Mouse (Mus musculus): ENCODE measurements around the gene P4ha3. TPM values are rescaled to one million over a fixed set of nuclear protein-coding genes. Genes with fewer than 3 reads are reported as not detected.

The P4ha3 gene
- polyA plus RNA-seq, 1 experiment = 2.3 TPM

DNA sequence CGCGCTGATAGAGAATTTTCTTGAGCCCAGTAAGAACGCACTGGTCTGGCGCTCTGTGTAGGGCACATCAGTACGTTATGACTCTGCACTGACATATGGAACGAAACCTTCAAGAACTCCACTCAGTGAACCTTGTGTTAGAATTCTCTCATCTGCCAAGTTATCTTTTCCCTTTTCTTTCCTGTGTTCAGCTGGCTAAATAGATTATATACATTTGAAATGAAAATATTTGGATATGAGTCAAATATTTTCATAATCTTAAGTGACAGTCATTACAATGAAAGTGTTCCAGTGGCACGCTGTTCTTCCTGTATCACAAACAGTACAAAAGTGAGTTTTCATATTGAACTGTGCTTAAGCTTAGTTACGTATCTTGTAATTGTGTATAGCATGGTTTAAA lies 13.0 kb upstream of the P4ha3 start:
- WGBS = 96% methylated on average over 8 of the region's 8 CpGs
- TF ChIP-seq POLR2A (IDR thresholded peaks at IDR 0.05; ENCODE audit: borderline replicate concordance, insufficient read depth, low read length) = no peak
- no peak for TF ChIP-seq CTCF (IDR thresholded peaks at IDR 0.05; ENCODE audit: borderline replicate concordance, insufficient read depth, low read depth, low read length)

DNA sequence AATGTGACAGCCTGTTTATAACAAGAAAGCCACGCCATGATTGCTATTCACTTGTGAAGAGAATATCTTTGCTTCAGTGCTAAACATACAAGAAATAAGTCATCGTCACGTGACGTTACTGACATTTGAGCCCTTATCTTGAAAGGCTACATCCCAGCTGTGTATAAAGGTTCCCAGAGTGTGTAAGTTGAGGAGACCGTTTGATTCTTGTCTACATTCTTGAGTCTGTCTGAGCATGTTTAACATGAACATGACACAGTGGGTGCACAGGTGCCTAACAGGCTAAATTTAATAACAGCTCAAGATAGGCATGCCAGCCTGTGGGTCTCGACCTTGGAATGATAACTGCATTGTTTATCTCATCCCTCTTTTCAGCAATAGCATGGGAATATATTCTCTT lies 10.8 kb upstream of the P4ha3 start:
- no peak for TF ChIP-seq POLR2A (IDR thresholded peaks at IDR 0.05; ENCODE audit: borderline replicate concordance, insufficient read depth, low read length)
- no peak for TF ChIP-seq CTCF (IDR thresholded peaks at IDR 0.05; ENCODE audit: borderline replicate concordance, insufficient read depth, low read depth, low read length)
- 88% methylated on average over 6 of the region's 6 CpGs for WGBS
- H3K27me3 ChIP-seq (ENCODE audit: control insufficient read depth, insufficient read depth, low read length) = no peaks in the 10 kb centered on the region

More for the DNA sequence above, 13.0 kb upstream of the P4ha3 start:
- H3K4me3 ChIP-seq (replicated peaks; ENCODE audit: insufficient read depth, low read depth, low read length) = no peak overlapping the region
- no peaks in the 10 kb centered on the region for H3K4me1 ChIP-seq (ENCODE audit: control insufficient read depth, insufficient read depth, low read length)
- H3K27ac ChIP-seq (ENCODE audit: insufficient read depth, low read length) = no peak overlapping the region
- H3K27me3 ChIP-seq (ENCODE audit: control insufficient read depth, insufficient read depth, low read length) = no peaks in the 10 kb centered on the region
- DNase-seq = no peak

DNA sequence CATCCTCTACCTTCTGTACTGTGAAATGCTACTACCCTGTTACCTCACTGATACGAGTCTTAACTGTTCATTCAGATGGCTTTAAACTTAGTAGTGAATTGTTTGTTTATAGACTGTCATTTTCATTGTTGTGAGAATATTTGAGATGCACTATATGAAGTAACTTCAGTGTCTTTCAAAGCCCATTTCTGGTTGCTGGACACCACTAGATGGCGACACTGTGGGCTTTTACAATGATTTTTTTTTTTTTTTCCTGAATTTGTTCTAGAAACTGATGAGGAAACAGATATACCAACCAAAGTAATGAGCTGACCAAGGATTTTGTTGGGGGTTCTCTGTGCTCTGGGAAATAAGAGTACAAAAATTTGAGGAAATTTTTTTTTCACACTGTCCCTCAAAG lies 8.9 kb upstream of the P4ha3 start:
- no peaks in the 10 kb centered on the region for H3K4me1 ChIP-seq (ENCODE audit: control insufficient read depth, insufficient read depth, low read length)
- WGBS = 52% methylated on average over 2 of the region's 2 CpGs
- TF ChIP-seq POLR2A (IDR thresholded peaks at IDR 0.05; ENCODE audit: borderline replicate concordance, insufficient read depth, low read length) (no peak), CTCF (IDR thresholded peaks at IDR 0.05; ENCODE audit: borderline replicate concordance, insufficient read depth, low read depth, low read length) (no peak)
- no peak for DNase-seq
- no peaks in the 10 kb centered on the region for H3K27me3 ChIP-seq (ENCODE audit: control insufficient read depth, insufficient read depth, low read length)
- no peak overlapping the region for H3K27ac ChIP-seq (ENCODE audit: insufficient read depth, low read length)
- H3K4me3 ChIP-seq (replicated peaks; ENCODE audit: insufficient read depth, low read depth, low read length) = no peak overlapping the region

More for the DNA sequence above, 10.8 kb upstream of the P4ha3 start:
- Histone ChIP-seq H3K27ac (ENCODE audit: insufficient read depth, low read length) (no peak overlapping the region), H3K4me1 (ENCODE audit: control insufficient read depth, insufficient read depth, low read length) (no peaks in the 10 kb centered on the region), H3K4me3 (replicated peaks; ENCODE audit: insufficient read depth, low read depth, low read length) (no peak overlapping the region)
- no peak for DNase-seq

DNA sequence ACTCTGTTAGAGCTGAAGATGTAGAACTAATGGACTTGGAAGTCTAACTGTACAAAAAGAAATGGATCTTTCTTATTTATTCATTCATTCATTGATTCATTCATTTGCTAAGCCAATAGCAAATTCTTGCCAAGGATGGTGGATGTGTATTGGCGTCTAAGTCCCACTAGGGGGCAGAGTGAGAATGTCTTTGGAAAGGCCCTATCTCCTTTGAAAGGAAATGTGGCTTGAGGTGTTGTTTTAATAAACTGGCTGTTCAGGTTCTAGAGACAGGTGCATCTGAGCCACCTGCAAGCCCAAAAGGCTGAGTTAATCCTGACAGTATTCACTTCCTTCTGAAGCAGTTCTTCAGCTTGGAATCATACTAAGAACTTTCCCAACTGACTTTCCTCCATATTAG lies 5.5 kb upstream of the P4ha3 start:
- 7% methylated on average over 1 of the region's 1 CpGs for WGBS
- H3K27me3 ChIP-seq (ENCODE audit: control insufficient read depth, insufficient read depth, low read length) = no peaks in the 10 kb centered on the region
- H3K4me1 ChIP-seq (ENCODE audit: control insufficient read depth, insufficient read depth, low read length) = no peaks in the 10 kb centered on the region
- DNase-seq = peak; percentile 14 to 32
- H3K27ac ChIP-seq (ENCODE audit: insufficient read depth, low read length) = no peak overlapping the region
- no peak for TF ChIP-seq POLR2A (IDR thresholded peaks at IDR 0.05; ENCODE audit: borderline replicate concordance, insufficient read depth, low read length)
- peak; percentile 47; the same call in 1 of the 2 replicates for TF ChIP-seq CTCF (IDR thresholded peaks at IDR 0.05; ENCODE audit: borderline replicate concordance, insufficient read depth, low read depth, low read length)
- no peak overlapping the region for H3K4me3 ChIP-seq (replicated peaks; ENCODE audit: insufficient read depth, low read depth, low read length)

DNA sequence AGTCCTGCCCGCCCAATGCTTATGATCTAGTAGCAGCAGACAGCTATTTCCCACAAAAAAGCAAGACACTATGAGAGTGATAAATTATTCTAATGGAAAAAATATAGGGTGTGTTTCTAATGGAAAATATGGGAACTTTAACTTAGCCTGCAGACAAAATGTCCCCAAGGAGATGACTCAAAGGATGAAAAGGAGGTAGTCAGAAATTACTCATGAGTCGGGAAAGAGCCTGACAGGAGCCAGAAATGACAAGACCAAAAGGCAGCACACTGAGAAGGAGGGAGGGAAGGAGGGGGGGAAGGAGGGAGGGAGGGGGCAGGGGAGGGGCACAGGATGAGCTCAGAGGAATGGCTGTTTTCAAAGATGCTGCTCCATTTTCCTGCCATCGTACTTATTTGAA lies 3.7 kb upstream of the P4ha3 start:
- H3K27ac ChIP-seq (ENCODE audit: insufficient read depth, low read length) = no peak overlapping the region
- peaks cover 4% of the 10 kb centered on the region; the same call in 1 of the 2 replicates for H3K4me1 ChIP-seq (ENCODE audit: control insufficient read depth, insufficient read depth, low read length)
- WGBS = 50% methylated on average over 3 of the region's 3 CpGs
- DNase-seq = no peak
- no peak overlapping the region for H3K4me3 ChIP-seq (replicated peaks; ENCODE audit: insufficient read depth, low read depth, low read length)
- no peak for TF ChIP-seq POLR2A (IDR thresholded peaks at IDR 0.05; ENCODE audit: borderline replicate concordance, insufficient read depth, low read length)
- no peak for TF ChIP-seq CTCF (IDR thresholded peaks at IDR 0.05; ENCODE audit: borderline replicate concordance, insufficient read depth, low read depth, low read length)
- H3K27me3 ChIP-seq (ENCODE audit: control insufficient read depth, insufficient read depth, low read length) = peaks cover 3% of the 10 kb centered on the region; the same call in 1 of the 2 replicates

DNA sequence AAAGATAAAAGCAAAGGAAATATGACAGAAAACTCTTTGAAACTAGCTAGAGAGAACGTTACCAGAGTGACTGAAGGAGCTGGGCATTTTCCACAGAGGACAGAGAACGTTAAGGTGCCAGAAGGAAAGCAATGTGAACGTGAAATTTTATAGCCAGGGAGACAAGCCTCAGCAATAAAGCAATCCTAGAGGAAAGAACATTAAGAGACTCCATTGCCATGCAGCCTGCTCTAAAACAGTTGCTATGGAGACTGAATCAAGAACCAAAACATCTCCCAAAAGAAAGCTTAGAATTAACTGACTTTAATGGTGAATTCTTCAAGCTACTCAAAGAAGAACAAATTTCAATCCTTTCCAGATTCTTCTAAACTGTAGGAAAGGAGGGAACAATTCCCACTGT lies 2.0 kb upstream of the P4ha3 start:
- Histone ChIP-seq H3K4me3 (replicated peaks; ENCODE audit: insufficient read depth, low read depth, low read length) (no peak overlapping the region), H3K27me3 (ENCODE audit: control insufficient read depth, insufficient read depth, low read length) (peaks cover 3% of the 10 kb centered on the region; the same call in 1 of the 2 replicates), H3K4me1 (ENCODE audit: control insufficient read depth, insufficient read depth, low read length) (peaks cover 4% of the 10 kb centered on the region; the same call in 1 of the 2 replicates), H3K27ac (ENCODE audit: insufficient read depth, low read length) (no peak overlapping the region)
- no peak for DNase-seq
- TF ChIP-seq CTCF (IDR thresholded peaks at IDR 0.05; ENCODE audit: borderline replicate concordance, insufficient read depth, low read depth, low read length) (no peak), POLR2A (IDR thresholded peaks at IDR 0.05; ENCODE audit: borderline replicate concordance, insufficient read depth, low read length) (no peak)
- WGBS = 24% methylated on average over 3 of the region's 3 CpGs

DNA sequence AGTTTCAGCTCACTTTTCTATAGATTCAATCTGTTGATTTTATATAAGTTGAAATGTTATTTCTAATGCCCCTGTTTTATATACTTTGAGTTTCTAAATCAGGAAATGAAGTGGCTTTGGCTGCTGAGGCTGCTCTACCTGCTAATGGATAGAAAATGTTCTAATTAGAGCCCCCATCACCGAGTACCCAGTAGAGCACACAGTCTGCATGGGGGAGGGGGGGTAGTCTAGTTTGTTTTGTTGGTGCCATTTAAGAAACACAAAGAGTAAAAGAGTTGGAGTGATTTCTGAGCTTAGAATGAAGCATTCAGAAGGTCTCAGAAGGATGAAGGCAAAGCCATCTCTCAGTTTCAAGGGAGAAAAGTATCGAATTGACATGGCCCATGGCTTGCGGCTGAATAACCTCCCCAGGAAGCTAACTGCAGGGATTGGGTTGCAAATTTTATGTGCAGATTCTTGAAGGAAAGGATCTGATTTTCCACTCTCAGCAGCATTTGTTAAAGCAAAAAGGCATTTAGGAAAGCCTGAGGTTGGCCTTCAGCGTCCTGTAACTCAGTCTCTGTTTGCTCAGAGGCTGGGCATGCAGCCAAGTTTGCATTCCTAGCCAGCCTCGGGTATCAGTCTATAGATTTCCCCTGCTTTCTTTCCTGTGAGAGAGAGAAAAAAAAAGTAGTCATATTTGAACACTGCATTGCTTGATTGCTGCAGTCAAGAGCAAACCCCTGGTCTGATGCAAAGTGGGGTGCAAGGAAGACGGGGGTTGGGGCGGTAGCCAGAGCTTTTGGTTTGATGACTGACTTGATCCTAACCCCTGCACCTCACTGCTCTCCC lies 2.6 kb downstream of the P4ha3 start:
- H3K4me1 ChIP-seq (ENCODE audit: control insufficient read depth, insufficient read depth, low read length) = peaks cover 4% of the 10 kb centered on the region; the same call in 1 of the 2 replicates
- TF ChIP-seq POLR2A (IDR thresholded peaks at IDR 0.05; ENCODE audit: borderline replicate concordance, insufficient read depth, low read length) (no peak), CTCF (IDR thresholded peaks at IDR 0.05; ENCODE audit: borderline replicate concordance, insufficient read depth, low read depth, low read length) (no peak)
- no peak overlapping the region for H3K4me3 ChIP-seq (replicated peaks; ENCODE audit: insufficient read depth, low read depth, low read length)
- peaks cover 3% of the 10 kb centered on the region; the same call in 1 of the 2 replicates for H3K27me3 ChIP-seq (ENCODE audit: control insufficient read depth, insufficient read depth, low read length)
- 40% methylated on average over 7 of the region's 7 CpGs for WGBS
- no peak for DNase-seq
- H3K27ac ChIP-seq (ENCODE audit: insufficient read depth, low read length) = no peak overlapping the region

DNA sequence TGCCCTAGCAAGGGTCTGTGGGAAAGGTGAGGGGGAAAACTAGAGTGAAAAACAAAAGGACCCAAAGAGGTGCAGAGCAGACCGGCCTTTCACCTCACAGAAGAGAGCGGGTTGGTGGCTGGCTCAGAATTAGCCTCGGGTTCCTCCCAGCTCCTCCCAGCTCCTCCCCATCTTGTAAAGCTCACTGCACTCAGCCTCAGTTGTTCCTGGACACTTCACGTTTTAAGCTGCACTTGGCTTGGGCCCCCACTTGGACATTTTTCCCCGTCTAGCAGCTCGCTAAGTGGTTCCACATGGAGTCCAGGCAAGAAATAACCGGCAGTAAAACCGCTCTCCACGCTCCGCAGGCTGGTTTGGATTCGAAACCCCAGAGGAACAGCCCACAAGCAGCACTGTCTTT lies 3.3 kb downstream of the P4ha3 start:
- H3K27ac ChIP-seq (ENCODE audit: insufficient read depth, low read length) = no peak overlapping the region

More for the DNA sequence above, 3.3 kb downstream of the P4ha3 start:
- DNase-seq = no peak
- 55% methylated on average over 11 of the region's 11 CpGs for WGBS
- no peak for TF ChIP-seq POLR2A (IDR thresholded peaks at IDR 0.05; ENCODE audit: borderline replicate concordance, insufficient read depth, low read length)
- TF ChIP-seq CTCF (IDR thresholded peaks at IDR 0.05; ENCODE audit: borderline replicate concordance, insufficient read depth, low read depth, low read length) = no peak
- Histone ChIP-seq H3K4me1 (ENCODE audit: control insufficient read depth, insufficient read depth, low read length) (peaks cover 4% of the 10 kb centered on the region; the same call in 1 of the 2 replicates), H3K4me3 (replicated peaks; ENCODE audit: insufficient read depth, low read depth, low read length) (no peak overlapping the region), H3K27me3 (ENCODE audit: control insufficient read depth, insufficient read depth, low read length) (peaks cover 3% of the 10 kb centered on the region; the same call in 1 of the 2 replicates)

Data from cerebellum, adult 2 months (tissue).